Mouse (Mus musculus) intestine, postnatal 0 days (tissue): ENCODE results near the gene Rhob. TPM values are rescaled to one million over a fixed set of nuclear protein-coding genes. Genes with fewer than 3 reads are reported as not detected.

Experiments used
- ATAC-seq: fragments of 200-750 bp; cut with Nextera tagmentation; 2 replicates; pipeline ENCODE4 v1.8.0; 2017; ENCODE audit warnings: mild to moderate bottlenecking, moderate TSS enrichment, moderate library complexity
- H3K27ac ChIP-seq: fragments of 300-500 bp; sonication (generic); 2 replicates; pipeline ENCODE4 v1.5.1; 2014; ENCODE audit warnings: mild to moderate bottlenecking, low read depth, low read length, moderate library complexity
- H3K27me3 ChIP-seq: fragments of 300-500 bp; sonication (generic); replicated peaks from 2 replicates; pipeline ENCODE4 v1.6.1; 2014; ENCODE audit warnings: low read length, mixed read lengths; ENCODE audit not compliant: control insufficient read depth, insufficient read depth
- H3K36me3 ChIP-seq: fragments of 300-500 bp; sonication (generic); 2 replicates; pipeline ENCODE4 v1.6.1; 2014; ENCODE audit warnings: mild to moderate bottlenecking, moderate library complexity; ENCODE audit not compliant: control insufficient read depth, insufficient read depth
- H3K4me1 ChIP-seq: fragments of 300-500 bp; sonication (generic); replicated peaks from 2 replicates; pipeline ENCODE4 v1.6.1; 2014; ENCODE audit warnings: antibody characterized with exemption, low read length, mixed read lengths; ENCODE audit not compliant: control insufficient read depth, insufficient read depth
- H3K4me2 ChIP-seq: fragments of 300-500 bp; sonication (generic); replicated peaks from 2 replicates; pipeline ENCODE4 v1.6.1; 2014; ENCODE audit warnings: low read depth, mild to moderate bottlenecking, moderate library complexity
- H3K4me3 ChIP-seq: fragments of 300-500 bp; sonication (generic); 2 replicates; pipeline ENCODE4 v1.5.1; 2014; ENCODE audit warnings: low read depth, low read length
- H3K9ac ChIP-seq: fragments of 300-500 bp; sonication (generic); 2 replicates; pipeline ENCODE4 v1.6.1; 2014; ENCODE audit warnings: mild to moderate bottlenecking, low read depth, low read length
- H3K9me3 ChIP-seq: fragments of 300-500 bp; sonication (generic); 2 replicates; pipeline ENCODE4 v1.6.1; 2016; ENCODE audit warnings: mixed run types; ENCODE audit not compliant: control insufficient read depth
- CTCF ChIP-seq: sonication (generic); IDR thresholded peaks from 2 replicates; pipeline ENCODE4 v1.5.1; 2016; ENCODE audit warnings: low read depth, mild to moderate bottlenecking, control low read depth, antibody characterized with exemption, moderate library complexity
- WGBS: fragments of 180-500 bp; shearing (Covaris S2); extraction: QIAGEN DNeasy Blood & Tissue Kit; methylation state at CpG from one replicate; pipeline ENCODE4 v1.1.7; 2014; 5-methylcytosine and 5-hydroxymethylcytosine counted together
- polyA plus RNA-seq: library from polyadenylated mRNA; unstranded; fragments of >200 nt; fragmentation: Nextera tagmentation; extraction: Ambion mirVana; gene quantifications from 2 replicates; pipeline ENCODE4 v1.2.1, GENCODE M21; 2015

The Rhob gene
- polyA plus RNA-seq, 1 experiment from 2014 or later: 29.7 TPM

GRCm38 (mm10) chr12:8472051-8472450 is 27.8 kb downstream of the Rhob start:
- Histone ChIP-seq H3K4me2 (no peak overlapping the region), H3K4me1 (0 out of 2 replicates have a peak, but pooled peaks cover 4% of the 10 kb centered on the region), H3K27ac (no peak overlapping the region), H3K9ac (no peak overlapping the region), H3K27me3 (no peaks in the 10 kb centered on the region), H3K36me3 (no peaks in the 10 kb centered on the region), H3K4me3 (no peak overlapping the region), H3K9me3 (no peaks in the 10 kb centered on the region)
- WGBS: 40% methylated on average over 4 of the region's 4 CpGs
- TF ChIP-seq CTCF: no peak
- ATAC-seq: no peak

GRCm38 (mm10) chr12:8470962-8471361 is 28.8 kb downstream of the Rhob start:
- Histone ChIP-seq H3K4me1 (0 out of 2 replicates have a peak, but pooled peaks cover 4% of the 10 kb centered on the region), H3K9me3 (no peaks in the 10 kb centered on the region), H3K27me3 (no peaks in the 10 kb centered on the region), H3K4me3 (no peak overlapping the region), H3K4me2 (no peak overlapping the region), H3K27ac (no peak overlapping the region), H3K36me3 (no peaks in the 10 kb centered on the region), H3K9ac (no peak overlapping the region)
- no peak for ATAC-seq
- WGBS: 96% methylated on average over 2 of the region's 2 CpGs
- no peak for TF ChIP-seq CTCF

GRCm38 (mm10) chr12:8469742-8470494 is 29.9 kb downstream of the Rhob start:
- Histone ChIP-seq H3K9ac (no peak overlapping the region), H3K4me3 (no peak overlapping the region), H3K27ac (no peak overlapping the region), H3K4me2 (no peak overlapping the region), H3K4me1 (0 out of 2 replicates have a peak, but pooled peaks cover 4% of the 10 kb centered on the region), H3K36me3 (no peaks in the 10 kb centered on the region), H3K27me3 (no peaks in the 10 kb centered on the region), H3K9me3 (no peaks in the 10 kb centered on the region)
- WGBS: 47% methylated on average over 25 of the region's 25 CpGs
- no peak for TF ChIP-seq CTCF
- peak; percentile 44; the same call in 1 of the 2 replicates for ATAC-seq

- Histone ChIP-seq H3K27me3 (no peaks in the 10 kb centered on the region), H3K9me3 (no peaks in the 10 kb centered on the region), H3K4me2 (no peak overlapping the region), H3K4me1 (0 out of 2 replicates have a peak, but pooled peaks cover 4% of the 10 kb centered on the region), H3K36me3 (no peaks in the 10 kb centered on the region), H3K4me3 (no peak overlapping the region), H3K9ac (no peak overlapping the region), H3K27ac (no peak overlapping the region)
- TF ChIP-seq CTCF: no peak
- no peak for ATAC-seq
These were observed 31.5 kb downstream of the Rhob start for GRCm38 (mm10) chr12:8468221-8468865.

GRCm38 (mm10) chr12:8467029-8467924 is 32.5 kb downstream of the Rhob start:
- TF ChIP-seq CTCF: no peak
- Histone ChIP-seq H3K4me1 (0 out of 2 replicates have a peak, but pooled peaks cover 4% of the 10 kb centered on the region), H3K27me3 (no peaks in the 10 kb centered on the region), H3K27ac (no peak overlapping the region), H3K4me3 (no peak overlapping the region), H3K9me3 (no peaks in the 10 kb centered on the region), H3K4me2 (no peak overlapping the region), H3K9ac (no peak overlapping the region), H3K36me3 (no peaks in the 10 kb centered on the region)
- WGBS: 70% methylated on average over 12 of the region's 12 CpGs
- no peak for ATAC-seq

- TF ChIP-seq CTCF: no peak
- H3K9me3 ChIP-seq: no peaks in the 10 kb centered on the region
- H3K36me3 ChIP-seq: no peaks in the 10 kb centered on the region
- no peak overlapping the region for H3K27ac ChIP-seq
- no peak overlapping the region for H3K4me2 ChIP-seq
- 83% methylated on average over 3 of the region's 3 CpGs for WGBS
- no peak for ATAC-seq
- no peak overlapping the region for H3K9ac ChIP-seq
- H3K4me3 ChIP-seq: no peak overlapping the region
- 0 out of 2 replicates have a peak, but pooled peaks cover 4% of the 10 kb centered on the region for H3K4me1 ChIP-seq
- H3K27me3 ChIP-seq: no peaks in the 10 kb centered on the region
These were observed 34.1 kb downstream of the Rhob start for GRCm38 (mm10) chr12:8465680-8466079.
